Mouse (Mus musculus): Measurements from ENCODE around the gene Dync1h1. TPM values are rescaled to one million over a fixed set of nuclear protein-coding genes. Genes with fewer than 3 reads are reported as not detected.

The Dync1h1 gene
- total RNA-seq (2021): 10 to 100 TPM; 63.4 to 65.5 TPM
- long read RNA-seq, experiment 1, partial matches to known transcripts: 12 of 14 reads
- long read RNA-seq, experiment 1, other reads (novel, unspliced or antisense): 2 of 14 reads
- long read RNA-seq, experiment 2, partial matches to known transcripts: 13 of 13 reads
- long read RNA-seq, experiment 2, other reads (novel, unspliced or antisense): 0 of 13 reads

GRCm38 (mm10) chr12:110601241-110602218 is at the start of gene Dync1h1:
Gene Dync1h1, plus strand, starts transcription at chr12:110601452.
- DNase-seq: peak; percentile 91

GRCm38 (mm10) chr12:110552113-110552512 is 49.1 kb upstream of the Dync1h1 start:
- no peak for DNase-seq

GRCm38 (mm10) chr12:110553362-110553761 is 47.9 kb upstream of the Dync1h1 start:
- no peak for DNase-seq

- no peak for DNase-seq
Observed at GRCm38 (mm10) chr12:110555536-110556240, 45.6 kb upstream of the Dync1h1 start.

- DNase-seq: peak; percentile 36
Observed at GRCm38 (mm10) chr12:110556861-110557628, 44.2 kb upstream of the Dync1h1 start.

- DNase-seq: no peak
Observed at GRCm38 (mm10) chr12:110558175-110558574, 43.1 kb upstream of the Dync1h1 start.

GRCm38 (mm10) chr12:110563383-110563782 is 37.9 kb upstream of the Dync1h1 start:
- no peak for DNase-seq

- no peak for DNase-seq
Observed at GRCm38 (mm10) chr12:110564848-110565247, 36.4 kb upstream of the Dync1h1 start.

- DNase-seq: no peak
Observed at GRCm38 (mm10) chr12:110566366-110566765, 34.9 kb upstream of the Dync1h1 start.

GRCm38 (mm10) chr12:110571050-110571449 is 30.2 kb upstream of the Dync1h1 start:
- DNase-seq: no peak

- no peak for DNase-seq
Observed at GRCm38 (mm10) chr12:110572351-110572750, 28.9 kb upstream of the Dync1h1 start.

GRCm38 (mm10) chr12:110573635-110574034 is 27.6 kb upstream of the Dync1h1 start:
- DNase-seq: no peak

GRCm38 (mm10) chr12:110575926-110576325 is 25.3 kb upstream of the Dync1h1 start:
- no peak for DNase-seq

GRCm38 (mm10) chr12:110578333-110578732 is 22.9 kb upstream of the Dync1h1 start:
- no peak for DNase-seq

- DNase-seq: no peak
Observed at GRCm38 (mm10) chr12:110588622-110589021, 12.6 kb upstream of the Dync1h1 start.

- no peak for DNase-seq
Observed at GRCm38 (mm10) chr12:110590804-110591259, 10.4 kb upstream of the Dync1h1 start.

GRCm38 (mm10) chr12:110591260-110591883 is 9.9 kb upstream of the Dync1h1 start:
- DNase-seq: peak; percentile 98

- peak; percentile 29 for DNase-seq
Observed at GRCm38 (mm10) chr12:110598527-110598926, 2.7 kb upstream of the Dync1h1 start.

- DNase-seq: no peak
Observed at GRCm38 (mm10) chr12:110599791-110600190, 1.5 kb upstream of the Dync1h1 start.

- no peak for DNase-seq
Observed at GRCm38 (mm10) chr12:110600225-110600991, 844 bp upstream of the Dync1h1 start.

Measured in gastrocnemius, postnatal 25 days (tissue).